Mouse (Mus musculus) layer of hippocampus, postnatal 10 days (tissue): ENCODE results near the gene Maml2. TPM values are rescaled to one million over a fixed set of nuclear protein-coding genes. Genes with fewer than 3 reads are reported as not detected.

Experiments used
- DNase-seq, 2 experiments: peaks; one replicate each; pipeline ENCODE4 v3.0.0; 2021; ENCODE audit warnings: low spot score in 2 of 2
- total RNA-seq, 2 experiments: library from RNA; stranded (reverse); gene quantifications; 2 replicates each; pipeline ENCODE4 v1.2.3; 2021

Maml2 gene
- total RNA-seq, 2 experiments from 2014 or later, result 11.2 to 13.0 TPM

DNA sequence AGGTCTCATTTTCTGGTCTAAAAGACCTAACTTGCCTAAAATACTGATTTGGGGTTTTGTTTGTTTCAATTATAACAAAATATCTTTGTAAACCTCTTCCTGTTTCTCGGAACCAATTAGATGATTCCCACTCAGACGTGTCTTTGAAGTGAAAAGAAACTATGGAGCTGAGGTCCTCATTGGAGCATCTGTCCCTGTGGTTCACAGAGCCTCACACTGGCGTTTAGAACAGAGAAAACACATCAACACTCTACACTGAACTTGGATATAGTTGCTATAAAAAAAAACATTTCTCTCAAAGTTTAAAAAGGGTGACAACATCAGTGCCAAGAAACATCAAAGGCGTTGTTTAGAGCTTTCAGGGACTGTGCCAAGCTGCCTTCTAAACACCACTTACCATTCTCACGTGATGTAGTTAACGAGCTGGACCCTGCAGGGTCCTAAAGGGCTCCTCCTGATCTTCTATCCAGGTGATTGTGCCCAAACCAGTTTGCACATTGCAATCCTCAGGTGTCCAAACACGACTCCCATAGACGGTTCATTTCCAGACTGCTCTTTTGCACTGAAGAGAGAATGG lies 309.9 kb downstream of the Maml2 start:
- DNase-seq, result no peak

DNA sequence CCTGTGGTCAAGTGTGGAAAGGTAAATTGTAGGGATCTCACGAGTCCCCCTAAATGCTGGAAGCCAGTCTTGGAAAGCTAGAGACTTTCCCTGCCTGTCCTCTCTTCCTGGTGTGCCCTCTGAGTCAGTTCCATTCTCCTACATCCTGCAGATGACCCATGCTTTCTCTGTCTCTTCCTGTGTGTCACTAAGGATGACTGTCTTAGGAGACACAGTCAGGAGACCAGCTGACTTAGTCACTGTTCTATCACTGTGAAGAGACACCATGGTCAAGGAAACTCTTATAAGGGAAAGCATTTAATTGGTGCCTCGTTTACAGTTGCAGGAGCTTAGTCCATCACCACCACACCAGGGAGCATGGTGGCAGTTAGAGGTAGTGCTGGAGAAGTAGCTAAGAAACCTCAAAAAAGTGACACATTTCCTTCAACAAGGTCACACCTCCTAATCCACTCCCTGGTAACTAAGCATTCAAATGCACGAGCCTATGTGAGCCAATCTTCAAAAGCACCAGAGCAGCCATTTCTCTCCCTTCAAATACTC lies 310.8 kb downstream of the Maml2 start:
- no peak for DNase-seq

DNA sequence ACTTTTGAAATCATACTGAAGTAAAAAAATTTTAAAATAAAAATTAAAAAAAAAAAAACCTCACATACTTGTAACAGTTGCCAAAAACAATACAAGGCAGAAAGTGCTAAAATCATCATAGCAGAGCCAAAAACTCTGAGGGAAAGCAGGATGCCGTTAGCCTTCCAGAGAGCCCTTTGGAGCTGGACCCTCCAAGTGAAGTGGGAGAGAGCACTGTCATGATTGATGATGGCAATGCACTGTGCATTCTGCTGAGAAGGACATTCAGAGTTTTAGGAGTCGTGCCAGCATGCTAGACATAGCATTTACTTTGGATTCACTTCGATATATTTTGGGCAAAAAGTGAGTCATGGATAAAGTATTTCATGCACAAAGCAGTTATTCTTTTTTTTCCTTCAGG lies 313.8 kb downstream of the Maml2 start:
- no peak for DNase-seq

DNA sequence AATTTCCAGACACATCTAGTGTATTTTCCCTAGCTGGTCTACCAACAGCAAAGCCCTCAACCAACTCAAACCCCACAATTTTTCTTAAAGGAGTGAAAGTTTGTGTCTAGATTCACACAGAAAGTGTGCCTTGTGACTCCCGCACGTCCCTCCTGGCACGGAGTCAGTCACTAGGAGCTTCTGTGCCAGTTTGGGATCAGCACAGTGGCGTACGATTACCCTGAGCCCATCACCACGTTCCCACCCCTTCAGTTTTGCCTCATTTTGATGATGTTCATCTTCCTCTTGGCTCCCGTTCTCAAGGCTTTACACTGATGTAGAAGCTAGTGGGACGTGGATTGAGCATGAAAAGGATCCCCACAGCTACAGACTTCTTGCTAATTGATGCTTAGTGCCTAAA lies 314.6 kb downstream of the Maml2 start:
- DNase-seq, result no peak

DNA sequence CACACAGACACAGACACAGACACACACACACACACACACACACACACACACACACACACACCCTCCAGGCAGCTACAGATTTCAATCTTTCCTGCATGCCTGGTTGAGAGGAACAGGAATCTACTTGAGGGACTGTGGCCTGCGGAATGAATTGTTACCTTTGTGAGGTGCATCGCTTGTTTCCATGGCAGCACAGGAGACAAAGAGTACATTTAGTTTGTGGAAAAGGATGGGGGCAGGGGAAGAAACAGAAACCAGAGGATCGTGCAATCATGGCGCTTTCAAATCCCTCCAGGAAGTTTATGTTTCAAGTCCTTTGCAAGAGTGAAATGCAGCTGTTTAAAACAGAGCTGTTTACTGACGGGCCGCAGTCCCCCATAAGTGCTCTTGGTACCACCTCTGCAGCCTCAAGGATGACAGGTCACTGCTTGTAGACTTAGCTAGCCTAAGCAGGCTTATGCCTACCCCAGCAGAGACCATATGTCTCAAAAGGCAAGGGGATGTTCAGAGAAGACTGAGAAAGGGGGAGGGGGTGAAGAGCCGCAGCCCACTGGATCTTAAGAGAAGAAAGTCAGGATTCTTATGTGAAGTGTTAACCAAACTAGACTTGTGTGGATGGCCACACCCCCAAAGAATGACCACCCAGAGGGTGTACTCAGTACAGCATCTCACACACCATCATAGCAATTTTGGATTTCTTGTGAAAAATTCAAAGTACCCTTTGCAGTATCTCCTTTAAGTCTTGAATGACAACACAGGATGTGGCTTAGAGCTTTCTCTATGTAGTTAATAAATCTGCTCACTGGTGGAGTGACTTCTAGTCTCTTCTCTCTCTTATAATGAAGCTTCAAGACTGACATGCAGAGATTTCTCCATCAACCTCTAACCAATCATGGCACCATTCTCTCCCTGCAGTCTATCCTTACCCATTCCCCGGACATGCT lies 315.8 kb downstream of the Maml2 start:
- no peak for DNase-seq

DNA sequence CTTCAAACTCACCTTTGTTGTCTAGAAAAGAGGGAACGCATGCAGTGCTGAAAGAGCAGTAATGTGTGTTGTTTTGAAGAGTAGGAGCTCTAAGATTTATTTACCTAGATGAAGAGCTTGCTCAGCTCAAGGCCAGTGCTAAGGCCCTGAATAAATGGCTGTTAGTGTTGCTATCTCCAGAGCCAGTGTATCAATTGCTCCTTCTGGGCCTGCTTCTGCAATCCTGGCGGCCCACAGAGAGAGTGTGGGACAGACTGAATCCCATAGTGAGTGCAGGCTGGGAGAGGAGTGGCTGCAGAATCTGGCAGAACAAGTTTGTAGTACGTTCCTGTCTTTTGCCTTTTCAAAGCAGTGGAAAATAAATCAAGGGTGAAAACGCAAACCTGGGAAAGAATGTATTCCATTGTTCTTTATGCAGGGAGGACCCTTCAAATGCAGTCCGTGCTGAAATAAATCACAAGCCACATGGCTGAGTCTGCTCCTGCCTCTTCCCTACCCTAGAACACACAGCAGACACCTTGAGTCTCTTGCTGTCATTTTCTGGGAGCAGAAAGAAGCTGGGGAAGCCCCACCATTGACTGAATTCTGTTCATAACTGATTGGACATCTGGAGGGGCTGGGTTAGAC lies 318.7 kb downstream of the Maml2 start:
- DNase-seq, result no peak

DNA sequence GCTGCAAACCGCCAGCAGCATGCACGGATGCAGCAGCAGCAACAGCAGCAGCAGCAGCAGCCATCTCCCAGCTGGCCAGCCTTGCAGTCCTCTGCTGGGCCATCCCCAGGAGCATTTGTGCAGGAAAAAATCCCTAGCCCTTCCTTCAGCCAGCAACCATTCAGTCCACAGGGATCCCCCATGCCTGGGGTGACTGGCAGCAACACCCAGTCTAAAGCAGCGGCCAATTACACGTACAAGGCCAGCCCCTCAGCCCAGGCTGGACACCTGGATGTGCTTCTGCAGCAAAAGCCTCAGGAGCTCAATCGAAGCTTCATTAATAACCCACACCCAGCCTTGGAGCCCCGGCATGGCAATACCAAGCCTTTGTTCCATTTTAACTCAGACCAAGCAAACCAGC lies 323.0 kb downstream of the Maml2 start:
- no peak for DNase-seq

DNA sequence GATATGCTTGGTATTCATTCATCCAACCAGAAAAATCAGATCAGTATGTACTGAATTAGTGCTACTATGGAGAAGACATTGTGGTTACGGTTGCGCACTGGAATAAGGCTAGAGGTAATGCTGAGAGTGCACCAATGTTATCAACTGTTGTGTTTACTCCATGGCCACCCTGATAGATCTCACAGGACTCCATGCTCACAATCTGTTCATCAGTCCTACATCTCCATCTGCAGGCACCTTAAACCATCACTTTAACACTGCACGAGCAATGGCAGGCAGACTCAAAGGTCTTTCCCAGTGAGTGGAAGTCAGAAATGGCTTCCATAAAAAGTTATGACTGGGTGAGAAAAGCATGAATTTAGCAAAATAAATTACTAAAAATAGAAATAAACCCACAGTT lies 324.2 kb downstream of the Maml2 start:
- no peak for DNase-seq

DNA sequence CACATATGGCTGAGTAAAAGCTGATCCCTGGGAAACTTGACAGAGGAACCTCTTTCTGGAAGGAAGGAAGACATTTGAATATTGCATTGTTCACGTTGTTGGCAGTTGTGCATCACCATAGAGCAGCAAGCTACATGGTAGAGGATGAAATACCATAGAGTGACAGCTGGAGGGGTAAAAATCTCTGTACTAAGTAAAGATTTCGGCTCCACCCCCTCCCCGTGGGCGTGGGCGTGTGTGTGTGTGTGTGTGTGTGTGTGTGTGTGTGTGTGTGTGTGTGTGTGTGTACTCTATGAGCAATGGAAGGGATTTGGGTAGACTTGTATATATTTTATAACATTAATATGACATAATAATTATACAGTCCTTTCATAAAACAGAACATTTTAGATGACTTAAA lies 324.7 kb downstream of the Maml2 start:
- DNase-seq, result no peak

DNA sequence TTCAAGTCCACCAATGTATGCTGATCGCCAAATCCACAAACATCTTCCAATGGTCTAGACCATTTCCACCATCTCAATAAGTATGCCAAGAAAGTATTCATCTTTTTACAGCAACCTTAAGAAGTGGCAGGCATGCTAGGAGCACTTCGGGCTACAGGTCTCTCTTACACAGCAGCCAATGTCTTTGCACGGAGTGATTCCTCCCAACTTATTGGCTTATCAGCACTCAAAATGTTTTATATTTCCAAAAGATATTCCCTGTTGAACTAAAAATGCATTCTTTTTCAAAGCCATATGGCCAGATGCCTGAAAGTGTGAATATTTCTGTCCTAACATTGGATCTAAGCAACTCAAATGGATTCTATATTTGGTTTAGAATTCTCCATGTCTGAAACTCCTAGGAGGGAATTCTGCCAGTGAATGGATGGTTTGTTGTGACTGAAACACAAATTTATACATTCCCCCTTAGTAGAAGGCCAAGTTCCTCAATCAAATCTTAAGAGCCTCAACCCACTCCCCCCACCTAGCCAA lies 326.2 kb downstream of the Maml2 start:
- no peak for DNase-seq

DNA sequence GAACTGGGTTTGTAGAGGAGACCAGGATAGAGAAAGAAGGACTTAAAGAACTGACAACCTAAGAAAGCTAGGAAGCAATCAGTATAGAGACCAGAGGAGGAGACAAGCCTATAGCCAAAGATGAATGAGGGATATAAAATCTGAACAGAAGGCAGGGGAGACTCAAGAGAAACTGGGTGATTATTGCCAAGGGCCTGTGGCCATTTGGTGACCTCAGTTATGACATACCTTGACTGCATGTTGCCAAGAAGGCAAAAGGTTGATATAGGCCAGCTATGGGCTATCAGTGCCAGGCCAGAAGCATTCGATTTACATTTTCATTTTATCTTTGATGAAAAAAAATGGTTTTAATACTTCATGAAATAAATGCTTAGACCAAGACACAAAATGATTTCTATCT lies 327.0 kb downstream of the Maml2 start:
- DNase-seq, result no peak

DNA sequence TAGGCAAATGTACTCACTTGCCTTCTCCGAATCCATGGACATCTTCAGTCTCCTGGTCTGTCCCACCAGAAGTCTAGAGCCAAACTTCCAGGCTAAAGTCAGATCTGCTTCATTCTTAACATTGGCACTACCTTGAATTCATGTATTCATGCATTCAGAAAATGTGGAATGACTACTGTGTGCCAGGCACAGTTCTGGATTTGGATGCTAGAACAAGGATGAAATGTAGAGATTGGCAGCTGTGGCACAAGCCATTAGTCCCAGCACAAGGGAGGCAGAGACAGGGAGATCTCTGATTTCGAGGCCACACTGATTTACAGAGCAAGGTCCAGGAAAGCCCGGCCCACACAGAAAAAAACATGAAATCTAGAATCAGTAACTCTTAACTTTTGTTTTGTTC lies 327.5 kb downstream of the Maml2 start:
- no peak for DNase-seq

DNA sequence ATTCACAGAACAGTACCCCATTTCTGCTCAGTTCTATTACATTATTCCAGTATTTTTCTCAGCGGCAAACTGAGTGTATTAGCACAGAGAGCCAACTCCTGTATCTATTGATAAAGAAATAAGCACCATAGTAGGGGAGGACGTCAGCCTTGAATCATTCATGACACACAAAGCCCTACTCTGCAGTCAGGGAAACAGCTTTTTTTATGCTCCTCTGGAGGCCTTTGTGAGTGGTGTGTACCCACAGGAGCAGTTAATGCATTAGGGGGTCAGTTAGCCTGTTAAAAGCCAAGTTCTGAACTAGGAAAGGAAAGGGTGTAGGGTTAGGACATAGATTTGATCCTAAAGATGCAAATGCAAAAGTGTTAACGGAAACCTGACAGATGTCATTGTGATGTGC lies 328.7 kb downstream of the Maml2 start:
- DNase-seq, result no peak

DNA sequence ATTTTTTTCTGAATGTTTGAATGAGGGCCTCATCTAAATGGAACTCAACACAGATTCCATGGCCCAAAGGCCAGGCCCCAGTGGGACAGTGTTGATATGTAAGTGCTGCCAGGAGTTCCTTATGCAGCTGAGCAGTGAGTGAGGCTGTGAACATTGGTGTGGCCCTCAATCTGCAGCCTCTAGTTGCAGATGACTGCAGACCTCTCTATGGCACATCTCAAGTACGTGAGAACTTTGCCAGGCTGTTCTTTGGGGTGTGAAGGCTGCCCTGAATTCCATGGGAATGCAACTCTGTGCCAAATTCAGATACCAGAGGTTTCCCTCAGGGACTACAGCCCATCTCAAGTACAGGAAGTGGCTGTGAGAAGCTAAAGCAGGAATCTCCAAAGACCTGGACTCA lies 335.6 kb downstream of the Maml2 start:
- no peak for DNase-seq

DNA sequence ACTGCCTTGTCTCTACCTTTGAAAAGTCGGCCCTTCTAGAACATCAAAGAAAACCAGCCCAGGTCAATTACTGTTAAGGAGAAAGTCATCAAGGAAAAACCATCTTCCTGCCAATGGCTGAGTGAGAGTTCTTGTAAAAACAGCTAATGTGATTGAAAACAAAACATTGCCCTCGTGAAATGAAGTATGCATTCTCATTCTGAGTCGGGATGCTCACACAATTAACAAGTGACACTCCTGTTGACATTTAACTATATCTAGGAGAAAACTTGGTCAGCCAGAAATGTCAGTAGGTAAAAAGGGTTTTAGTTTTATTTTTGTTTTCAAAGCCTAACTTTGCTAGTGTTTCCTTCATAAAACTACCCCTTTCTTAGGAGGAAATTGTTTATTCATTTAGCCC lies 341.9 kb downstream of the Maml2 start:
- DNase-seq, result no peak

DNA sequence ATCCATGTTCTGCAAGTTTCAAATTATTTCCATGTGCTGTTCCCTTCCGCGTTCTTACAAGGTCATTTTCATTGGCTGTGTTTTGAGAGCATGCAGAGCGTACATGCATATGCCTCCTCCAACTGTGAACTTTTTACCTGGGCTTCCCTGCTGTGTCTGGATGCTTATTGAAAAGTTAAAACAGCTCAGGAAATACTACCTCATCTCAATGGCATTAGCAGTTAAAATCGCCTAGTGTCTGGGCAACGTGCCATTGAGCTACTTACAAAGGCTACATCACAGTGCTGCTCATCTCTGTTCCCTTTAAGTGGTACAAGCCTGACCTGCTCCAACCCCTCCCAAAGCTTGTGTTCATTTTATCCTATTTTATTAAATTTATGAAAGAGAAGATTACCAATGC lies 347.4 kb downstream of the Maml2 start:
- no peak for DNase-seq

DNA sequence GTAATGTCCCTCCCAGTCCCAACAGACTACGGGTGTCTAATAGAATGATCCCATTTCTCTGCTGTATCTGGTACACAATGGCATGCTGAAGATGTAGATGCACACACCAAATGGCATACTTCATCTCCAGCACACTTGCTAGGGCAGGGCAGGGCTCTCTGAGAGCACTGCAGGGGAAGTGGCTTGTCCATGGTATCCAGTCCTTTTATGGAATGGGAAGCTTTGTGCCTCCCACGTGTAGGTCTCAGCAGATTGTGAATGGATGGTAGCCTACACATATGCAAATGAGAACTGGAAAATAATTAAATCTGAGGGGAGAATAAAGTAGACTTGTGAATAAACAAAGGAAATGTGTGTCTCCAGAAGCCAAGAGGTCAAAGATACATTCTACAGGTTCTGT lies 353.3 kb downstream of the Maml2 start:
- no peak for DNase-seq

DNA sequence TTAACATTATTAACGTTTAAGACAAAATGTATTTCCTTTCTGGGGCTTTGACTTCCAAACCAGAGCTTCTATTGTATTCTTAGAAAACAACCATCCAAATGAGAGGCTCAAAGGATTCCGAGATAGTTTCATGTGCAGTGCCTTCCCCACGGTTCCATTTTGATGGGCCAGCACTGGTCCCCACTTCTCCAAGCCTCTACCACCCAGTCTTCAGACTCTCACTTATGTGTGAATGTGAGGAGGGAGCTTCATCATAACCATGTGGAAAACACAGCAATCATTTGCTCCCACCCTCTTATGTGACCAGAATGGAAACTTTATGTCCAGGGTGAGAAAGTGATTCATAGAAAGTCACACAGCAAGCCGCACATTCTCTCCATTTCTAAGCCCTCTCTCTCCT lies 354.1 kb downstream of the Maml2 start:
- DNase-seq, result no peak

DNA sequence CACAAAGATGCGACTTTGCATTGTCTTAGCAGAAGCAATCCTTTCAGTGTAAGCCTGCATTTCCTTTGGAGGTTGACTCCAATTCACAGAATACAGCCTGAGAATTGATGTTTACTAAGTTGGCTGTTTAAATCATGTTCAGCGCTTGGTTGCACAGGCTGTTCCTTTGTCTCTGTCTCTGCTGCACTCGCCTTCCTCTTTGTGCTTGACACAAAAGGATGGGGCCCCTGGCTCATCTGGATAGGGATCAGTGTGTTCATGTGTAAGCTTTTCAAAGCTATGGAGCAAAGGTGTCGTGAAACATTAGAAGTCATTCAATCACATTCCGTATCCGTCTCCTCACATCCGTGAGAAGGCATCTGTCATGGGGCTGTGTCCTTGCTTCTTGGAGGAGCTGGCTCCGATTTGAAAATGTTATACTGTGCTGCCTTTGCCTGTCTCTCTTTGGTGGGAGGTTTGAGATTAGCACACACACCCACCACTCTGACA lies 354.7 kb downstream of the Maml2 start:
- DNase-seq, result no peak

DNA sequence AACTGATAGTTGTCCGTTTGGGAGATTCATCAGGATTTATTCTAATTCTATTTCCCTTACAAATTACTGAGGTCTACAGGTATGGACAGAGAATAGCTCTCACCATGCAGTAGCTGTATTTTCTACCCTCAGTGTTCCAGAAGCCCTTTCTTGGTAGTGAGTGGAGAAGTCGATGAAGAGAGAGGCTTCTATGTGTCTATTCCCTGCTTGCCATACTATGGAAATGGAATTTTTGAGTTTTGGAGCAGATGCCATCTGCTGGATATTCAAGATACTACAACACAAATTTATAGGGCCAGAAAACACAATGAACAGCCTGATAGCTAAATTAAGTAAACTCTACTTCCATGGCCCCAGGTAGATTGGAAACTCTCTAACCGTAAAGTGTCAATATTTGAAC lies 355.2 kb downstream of the Maml2 start:
- no peak for DNase-seq

DNA sequence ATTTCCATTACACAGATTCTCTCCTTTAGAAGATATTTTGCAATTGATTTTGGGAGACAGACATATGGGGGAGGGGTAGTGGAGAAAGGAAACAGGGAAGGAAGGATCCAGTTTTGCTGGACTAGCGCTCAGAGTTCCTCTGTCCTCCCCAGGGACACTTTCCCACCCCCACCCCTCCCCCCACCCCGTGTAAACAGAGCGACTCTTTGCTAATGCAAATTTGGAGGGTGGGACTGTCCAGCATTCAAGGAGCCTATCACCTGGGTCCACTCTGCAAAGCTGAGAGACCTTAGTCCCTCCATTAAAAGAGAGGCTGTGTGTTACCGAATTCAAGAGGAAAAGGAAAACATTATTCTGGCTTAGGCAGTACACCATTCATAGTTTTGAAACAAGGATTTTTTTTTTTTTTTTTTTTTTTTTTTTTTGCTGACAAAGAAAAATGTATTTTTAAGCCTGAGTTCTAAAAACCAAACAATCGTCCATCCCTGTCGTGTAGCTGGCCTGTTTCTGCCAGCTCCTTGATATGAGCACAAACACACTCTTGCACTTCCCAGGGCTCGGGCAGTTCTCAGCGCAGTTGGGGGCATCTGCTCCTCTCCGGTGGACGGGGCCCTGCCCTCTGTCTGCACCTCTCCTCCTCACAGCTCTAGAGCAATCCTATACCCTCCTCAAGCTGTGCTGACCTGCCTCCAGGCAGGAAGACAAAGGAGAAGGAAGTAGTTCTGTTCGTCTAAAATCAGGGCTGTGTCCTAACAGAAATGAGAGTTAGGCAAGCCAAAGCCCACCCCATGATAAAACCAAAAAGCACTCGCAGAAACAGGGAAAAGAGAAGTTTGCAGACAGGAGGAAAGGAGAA lies 364.2 kb downstream of the Maml2 start:
- DNase-seq, result no peak
